Mouse (Mus musculus) liver, adult 2 months (tissue): ENCODE results near the gene Ctbp2.

Experiments
- CTCF ChIP-seq: fragments of 200-500 bp; IDR thresholded peaks from 2 replicates; pipeline ENCODE4 v1.5.1; 2011; ENCODE audit warnings: low read depth, low read length, control low read depth
- POLR2A ChIP-seq: fragments of 200-500 bp; IDR thresholded peaks from 2 replicates; pipeline ENCODE4 v1.6.1; 2011; ENCODE audit warnings: low read length, control low read depth; ENCODE audit not compliant: insufficient read depth; ENCODE audit errors: extremely low read depth

DNA sequence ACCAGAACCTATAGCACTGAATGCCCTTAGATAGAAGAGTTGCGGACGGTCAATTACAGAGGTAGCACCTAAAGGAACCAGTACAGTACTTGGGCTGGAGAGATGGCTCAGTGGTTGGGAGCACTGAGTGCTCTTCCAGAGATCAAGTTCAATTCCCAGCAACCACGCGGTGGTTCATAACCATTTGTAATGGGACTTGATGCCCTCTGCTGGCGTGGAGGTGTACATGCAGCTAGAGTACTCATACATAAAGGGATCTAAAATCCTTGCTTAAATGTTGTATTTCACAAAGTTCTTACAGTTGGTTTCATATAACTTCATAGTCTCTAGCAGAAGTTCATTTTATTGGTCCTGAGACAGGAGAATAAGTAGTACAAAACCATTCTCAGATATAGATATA lies 9.4 kb upstream of the Ctbp2 start:
- TF ChIP-seq POLR2A = no peak
- TF ChIP-seq CTCF = peak; percentile 21; the same call in 1 of the 2 replicates
